Mouse (Mus musculus) heart, postnatal 4 days (tissue): ENCODE measurements around the gene Ppcs. TPM values are rescaled to one million over a fixed set of nuclear protein-coding genes. Genes with fewer than 3 reads are reported as not detected.
A peak's percentile ranks its signal among the peaks of the same experiment; 100 is the strongest.

Experiments
- DNase-seq: peaks from one replicate; pipeline ENCODE4 v3.0.0; 2021
- total RNA-seq, 2 experiments: library from RNA; stranded (reverse); gene quantifications; 2 replicates each; pipeline ENCODE4 v1.2.3; 2021

Ppcs gene
- total RNA-seq = 10 to 100 TPM; 12.2 to 12.4 TPM

DNA sequence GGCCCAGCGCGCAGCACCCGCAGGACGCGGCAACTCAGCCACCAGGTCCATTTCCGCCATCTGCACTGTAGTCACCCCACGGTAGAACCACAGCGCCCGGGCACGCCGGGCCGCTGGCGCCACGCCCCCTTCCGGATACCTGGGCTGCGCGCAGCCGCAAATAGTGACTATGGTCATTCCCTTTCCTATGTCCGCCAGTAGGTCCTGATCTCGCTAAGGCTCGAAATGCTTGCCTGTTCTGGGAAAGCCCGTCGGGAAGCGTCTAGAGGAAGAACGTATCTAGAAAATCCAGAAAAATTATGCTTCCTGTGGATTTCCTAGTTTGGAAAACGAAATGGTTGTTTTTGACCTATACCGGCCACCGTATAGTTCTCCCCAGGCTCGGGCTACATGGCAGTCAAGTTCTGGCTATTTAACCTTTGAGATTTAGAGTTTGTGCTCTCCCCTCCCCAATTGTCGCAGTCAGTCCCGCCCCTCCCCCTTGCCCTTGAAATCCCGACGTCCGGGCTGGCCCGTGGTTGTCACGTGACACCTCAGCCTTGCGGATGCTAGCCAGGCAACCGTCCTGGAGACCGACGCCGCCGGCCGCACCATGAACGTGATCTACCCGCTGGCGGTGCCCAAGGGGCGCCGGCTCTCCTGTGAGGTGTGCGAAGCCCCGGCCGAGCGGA is at the start of gene Ppcs, which contains the start of gene Zmynd12:
Gene Ppcs, minus strand, starts transcription at position 127 of the 671 bp plus-strand sequence.
Gene Zmynd12, plus strand, starts transcription at position 521 of the 671 bp plus-strand sequence.
- DNase-seq = peak; percentile 91

DNA sequence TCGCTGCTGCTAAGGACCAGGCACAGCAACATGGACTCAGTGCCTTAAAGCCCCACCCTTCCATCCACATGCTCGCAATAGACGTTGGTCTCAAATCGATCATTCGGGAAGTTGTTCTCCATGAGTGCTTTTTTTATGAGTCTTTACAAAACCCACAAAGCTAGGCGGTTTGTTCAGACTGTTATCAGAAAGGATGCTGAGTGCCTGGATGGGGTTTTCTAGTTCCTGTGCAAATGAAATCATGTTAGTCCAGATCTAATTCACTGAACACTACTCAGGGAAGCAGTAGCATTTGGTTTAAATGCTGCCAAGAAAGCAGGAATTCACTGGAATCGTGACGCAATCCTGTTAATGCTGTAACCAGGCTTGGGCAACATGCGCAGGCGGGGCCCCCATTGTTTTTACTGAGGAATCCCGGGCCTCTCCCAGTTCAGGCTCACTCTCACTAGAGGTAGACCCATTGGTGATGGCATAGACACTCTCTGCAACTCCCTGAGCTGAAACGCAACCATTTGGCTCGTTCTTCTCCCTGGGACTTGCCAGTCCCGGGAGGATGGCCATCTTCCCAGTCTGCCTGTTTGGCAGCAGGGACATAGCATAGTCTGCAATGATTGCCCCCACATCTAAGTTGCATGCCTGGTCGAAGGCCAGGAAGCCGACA is 45.6 kb upstream of the Ppcs start:
- no peak for DNase-seq

DNA sequence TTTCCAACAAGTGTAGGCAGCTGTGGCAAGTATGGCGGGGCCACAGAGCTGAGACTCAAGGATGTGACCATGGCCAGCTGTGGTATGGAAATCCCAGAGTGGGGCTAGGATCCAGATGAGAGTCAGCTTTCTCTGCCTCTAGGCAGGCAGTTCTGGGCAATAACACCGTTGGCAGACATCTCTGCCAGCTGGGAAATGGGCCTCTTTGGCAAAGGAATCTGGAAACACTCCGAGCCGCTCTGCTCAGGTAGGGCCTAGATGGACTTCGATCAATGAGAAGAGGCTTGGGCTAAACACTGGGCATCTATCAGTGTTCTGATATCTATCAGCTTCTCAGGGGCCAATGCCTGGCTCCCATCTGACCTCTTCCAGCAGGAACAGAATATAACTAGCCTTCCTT is 43.6 kb upstream of the Ppcs start:
- no peak for DNase-seq

DNA sequence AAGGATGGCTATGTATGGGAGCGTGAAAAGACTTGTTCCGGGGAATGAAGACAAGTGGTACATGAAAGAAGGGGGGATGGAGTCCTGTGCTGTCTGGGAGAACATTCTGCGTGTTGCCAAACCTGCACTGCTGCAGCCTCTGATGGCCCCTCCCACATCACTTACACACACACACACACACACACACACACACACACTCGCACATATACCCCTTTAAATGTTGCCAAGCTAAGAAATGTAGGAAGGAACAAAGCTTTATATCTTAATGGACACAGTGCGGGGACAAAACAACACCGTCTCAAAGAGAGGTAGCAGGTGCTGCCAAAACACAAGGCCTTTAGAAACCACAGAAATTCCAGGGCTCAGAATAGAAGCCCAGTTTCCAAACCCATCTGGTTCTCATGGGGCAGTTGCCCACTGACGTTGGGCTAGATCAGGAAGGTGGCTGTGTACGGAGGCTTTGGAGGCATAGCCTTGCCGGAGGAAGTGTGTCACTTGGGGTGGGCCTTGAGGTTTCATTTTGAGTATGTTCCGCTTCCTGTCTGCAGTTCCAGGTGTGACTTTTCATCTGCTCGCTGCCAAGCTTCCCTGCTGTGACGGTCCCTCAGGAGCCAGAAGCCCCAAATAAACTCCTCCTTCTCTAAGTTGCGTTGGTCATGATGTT is 41.7 kb upstream of the Ppcs start:
- DNase-seq = peak; percentile 14

DNA sequence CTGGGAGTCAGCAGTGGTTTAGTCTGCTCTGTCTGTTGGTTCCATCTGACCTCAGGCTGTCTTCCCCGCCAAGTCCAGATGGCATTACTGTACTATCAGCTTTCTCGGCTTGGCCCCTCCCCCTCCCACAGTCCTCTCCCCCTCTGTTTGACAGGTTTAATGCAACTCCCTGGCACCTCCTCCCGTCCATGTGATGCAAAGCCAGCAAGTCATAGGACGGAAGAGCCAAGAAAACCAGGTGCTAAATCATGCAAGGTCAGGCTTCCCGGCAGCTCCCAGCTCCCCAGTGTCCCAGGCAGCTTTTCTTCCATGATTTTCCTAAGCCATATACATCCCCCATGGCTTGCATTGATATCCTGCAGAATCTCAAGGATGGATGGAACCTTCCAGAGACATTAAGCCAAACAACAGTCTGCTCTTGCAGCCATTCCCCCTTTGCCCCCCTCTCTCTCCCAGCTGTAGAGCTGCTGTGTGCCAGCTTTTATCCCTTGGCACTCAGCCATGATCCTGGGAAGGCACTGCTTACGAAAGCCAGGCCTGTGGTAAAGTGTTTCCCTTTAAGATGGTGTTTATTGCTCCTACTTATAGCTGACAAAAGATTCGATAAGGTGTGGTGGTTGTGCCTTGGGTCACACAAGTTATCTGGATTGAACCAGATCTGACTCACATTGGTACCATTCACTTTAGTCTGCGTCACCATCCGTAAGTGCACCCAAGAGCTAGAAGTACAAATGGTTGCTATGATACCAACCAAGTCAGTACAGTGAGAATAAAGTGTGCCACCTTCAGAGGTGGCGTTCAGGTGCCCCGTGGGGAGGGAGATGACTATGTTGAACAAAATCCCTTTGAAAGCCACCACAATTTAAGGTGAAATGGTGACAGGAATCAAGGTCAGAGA is 40.9 kb upstream of the Ppcs start:
- DNase-seq = peak; percentile 82

DNA sequence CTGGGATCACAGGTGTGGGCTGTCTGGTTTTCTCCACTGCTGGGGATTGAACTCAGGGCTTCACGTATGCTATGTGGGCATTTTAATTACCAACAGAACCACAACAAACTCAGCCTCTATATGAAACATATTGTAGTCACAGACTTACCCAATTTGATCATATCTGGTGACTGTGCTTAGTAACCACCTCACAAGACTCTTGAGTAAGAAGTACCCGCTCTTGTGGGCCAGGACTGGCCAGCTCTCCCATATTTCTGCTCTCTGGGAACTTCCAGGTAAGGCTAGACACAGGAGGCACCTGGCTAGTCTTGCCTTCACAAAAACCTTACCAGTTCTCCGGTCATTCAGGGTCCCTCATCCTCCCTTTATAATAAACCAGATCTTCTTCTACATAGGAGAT is 40.2 kb upstream of the Ppcs start:
- no peak for DNase-seq

DNA sequence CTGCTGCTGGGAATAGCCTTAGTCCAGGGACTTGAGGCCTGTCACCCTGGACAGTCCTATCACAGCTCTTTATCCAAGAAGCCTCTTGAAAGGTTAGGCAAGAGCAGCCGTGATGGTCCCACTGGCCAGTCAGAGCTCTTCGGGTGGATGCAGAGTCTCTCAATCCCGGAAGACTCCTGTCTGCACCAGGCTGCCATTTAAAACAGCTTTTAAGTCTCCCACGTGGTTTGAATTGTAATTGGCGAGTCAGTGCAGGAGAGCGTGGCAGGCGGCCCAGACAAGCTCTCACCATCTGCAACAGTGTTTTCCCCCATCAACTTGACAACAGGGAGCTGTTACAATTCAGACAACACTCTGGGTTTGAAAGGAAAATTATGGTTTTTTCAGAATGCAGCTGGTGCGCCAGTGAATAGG is 38.5 kb upstream of the Ppcs start:
- DNase-seq = peak; percentile 78

DNA sequence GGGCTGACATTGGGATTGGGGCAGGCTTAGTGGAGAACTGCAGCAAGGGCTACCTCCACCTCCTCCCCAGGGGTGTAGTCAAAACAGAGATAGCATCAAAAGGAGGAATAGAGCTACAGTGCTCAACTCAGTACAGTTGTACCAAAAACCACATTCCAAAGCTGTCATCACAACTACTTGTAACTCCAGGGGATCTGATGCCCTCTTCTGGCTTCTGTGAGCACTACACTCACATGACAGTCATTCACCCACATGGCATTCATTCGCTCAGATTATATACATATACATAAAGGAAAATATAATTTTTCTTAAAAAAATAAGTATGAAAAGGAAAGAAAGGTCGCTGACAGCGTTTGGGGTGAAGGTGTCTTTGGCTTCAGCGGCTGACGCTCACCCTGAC is 38.1 kb upstream of the Ppcs start:
- DNase-seq = peak; percentile 54

DNA sequence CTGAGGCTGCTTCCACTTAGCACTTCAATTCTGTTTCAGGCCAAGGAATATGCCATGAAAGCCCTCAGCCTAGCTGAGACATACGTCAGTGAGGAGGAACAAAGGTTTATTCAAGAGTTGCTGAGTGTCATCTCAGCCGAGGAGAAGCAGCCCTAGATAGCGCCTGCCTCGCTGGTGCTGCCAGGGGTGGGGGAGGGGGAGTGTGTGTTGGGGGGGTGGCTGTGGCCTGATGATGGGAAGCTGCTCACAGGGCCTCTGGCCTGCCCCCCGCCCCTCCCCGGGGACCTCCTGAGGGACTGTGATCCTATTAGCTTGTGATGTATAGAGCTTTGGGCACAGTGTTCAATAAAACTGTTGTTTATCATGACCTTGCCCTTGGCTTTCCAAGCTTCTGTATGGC is 31.3 kb upstream of the Ppcs start:
- no peak for DNase-seq

DNA sequence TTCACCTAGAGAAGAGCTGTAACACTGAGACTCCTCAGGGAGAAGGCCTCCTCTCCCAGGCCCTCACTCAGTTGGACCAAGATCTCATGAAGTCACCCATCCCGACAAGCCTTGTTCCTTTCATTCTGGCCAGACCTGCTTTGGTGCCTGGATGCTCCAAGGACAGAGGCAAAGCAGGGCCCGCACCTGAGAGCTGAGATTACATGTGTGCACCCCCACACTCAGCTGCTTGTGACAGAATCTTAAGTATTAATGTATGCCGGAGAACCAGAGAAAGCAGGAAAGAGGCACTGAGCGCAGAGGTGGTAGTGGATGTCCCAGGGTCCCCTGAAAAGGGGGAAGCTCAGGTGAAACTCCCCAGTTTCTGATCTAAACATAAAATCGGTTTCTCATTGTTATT is 30.9 kb upstream of the Ppcs start:
- no peak for DNase-seq

DNA sequence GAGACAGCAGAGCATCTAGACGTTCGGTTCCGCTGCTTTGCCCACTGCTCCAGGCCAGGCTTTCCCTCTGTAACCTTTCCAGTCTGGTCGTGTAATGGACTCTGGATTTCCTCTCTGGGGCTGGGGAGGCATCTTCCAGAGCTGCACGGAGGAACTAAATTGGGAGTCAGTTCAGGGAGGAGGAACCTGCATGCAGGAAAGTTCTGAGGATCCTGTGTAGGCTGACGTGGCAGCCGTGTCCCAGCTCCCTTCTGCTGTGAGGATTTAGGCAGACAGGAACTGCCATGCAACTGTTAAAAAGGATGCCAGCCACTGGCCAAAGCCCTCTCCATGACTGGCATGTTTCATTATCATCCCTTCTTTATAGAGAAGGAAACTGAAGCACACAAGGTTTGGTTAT is 28.2 kb upstream of the Ppcs start:
- no peak for DNase-seq

DNA sequence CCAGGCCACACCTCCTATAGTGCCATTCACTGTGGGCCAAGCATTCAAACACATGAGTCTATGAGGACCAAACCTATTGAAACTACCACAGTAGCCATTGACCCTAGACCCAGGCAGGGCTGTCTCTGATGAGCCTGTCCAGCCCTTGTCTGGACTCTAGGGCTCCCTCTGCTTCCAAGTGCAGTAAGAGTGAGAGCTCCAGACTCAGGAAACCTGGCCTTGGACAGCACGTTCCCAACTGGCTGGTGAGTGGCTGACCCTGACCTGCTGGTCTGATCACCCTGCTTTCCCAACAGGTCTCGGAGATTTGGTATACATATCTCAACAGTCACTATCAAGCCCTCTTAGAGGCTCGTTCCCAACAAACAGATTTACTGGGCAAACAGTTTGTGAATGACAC is 25.6 kb upstream of the Ppcs start:
- DNase-seq = no peak

DNA sequence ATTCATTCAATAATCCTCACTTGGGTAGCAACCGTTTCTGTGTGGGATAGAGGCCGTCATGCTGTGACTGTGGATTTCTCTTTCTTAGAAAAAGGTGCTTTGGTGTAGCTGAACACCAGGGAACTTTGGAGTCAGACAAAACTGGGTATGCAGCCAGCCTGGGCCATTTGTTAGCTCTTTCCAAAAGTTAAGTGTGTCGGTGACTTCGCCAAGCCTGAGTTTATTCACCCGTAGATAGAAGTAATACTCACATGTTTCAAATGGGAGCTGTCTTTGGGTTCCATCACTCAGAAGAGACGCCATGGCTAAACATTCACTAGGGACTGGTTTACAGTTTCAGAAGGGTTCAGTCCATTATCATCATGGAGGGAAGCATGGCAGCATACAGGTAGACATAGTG is 25.0 kb upstream of the Ppcs start:
- no peak for DNase-seq

DNA sequence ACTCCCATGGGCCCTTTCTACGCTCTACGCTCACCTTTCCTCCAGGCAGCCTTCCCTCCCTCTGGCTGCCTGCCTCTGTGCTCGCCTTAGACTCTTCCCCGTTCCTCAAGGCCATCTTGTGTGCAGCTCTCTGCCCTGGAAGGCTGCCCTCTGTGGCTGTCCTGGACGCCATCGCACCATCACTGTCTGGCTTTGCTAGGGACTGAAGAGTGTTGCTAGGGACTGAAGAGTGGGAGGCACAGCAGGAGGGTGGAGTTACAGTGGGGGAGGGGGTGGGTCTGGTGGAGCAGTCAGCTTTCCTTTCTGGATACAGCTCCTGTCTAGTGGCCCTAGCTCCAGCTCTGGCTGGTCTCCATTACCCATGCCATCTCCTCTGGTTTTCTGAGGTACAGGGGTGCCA is 20.3 kb upstream of the Ppcs start:
- no peak for DNase-seq

DNA sequence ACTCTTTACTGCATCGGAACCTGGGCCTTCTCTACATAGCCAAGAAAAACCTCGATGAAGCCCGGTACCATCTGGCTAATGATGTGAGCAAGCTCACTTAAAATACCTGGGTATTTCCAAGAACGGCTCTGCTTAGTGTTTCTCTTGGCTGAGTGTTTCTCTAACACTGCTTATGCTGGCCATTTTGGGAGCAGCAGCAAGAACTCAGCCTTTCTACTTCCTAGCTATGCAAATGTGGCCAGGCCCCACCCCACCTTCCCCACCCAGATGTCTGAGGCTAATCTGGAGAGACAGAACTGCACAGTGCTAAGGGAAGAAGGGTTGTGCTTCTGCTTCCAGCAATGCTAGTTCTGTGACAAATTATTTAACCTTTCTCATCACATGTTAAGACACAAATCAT is 19.6 kb upstream of the Ppcs start:
- no peak for DNase-seq

DNA sequence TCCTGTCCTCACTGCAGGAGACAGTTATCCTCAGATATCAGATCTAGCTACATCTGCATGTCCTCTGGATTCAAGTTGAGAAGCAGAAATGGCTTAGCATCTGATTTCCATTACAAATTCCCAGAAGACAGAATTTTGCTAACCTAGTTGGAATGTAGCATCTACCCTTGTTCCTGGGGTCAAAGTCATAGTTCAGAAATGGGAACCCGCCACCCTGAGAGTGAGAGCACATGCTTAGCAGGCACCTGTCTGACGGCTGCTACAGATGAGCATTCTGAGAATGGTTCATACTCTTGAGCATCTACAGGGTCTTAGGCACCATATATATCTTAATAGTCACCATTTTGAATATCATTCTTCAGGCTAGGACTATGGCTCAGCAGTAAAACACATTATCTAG is 15.7 kb upstream of the Ppcs start:
- DNase-seq = no peak

DNA sequence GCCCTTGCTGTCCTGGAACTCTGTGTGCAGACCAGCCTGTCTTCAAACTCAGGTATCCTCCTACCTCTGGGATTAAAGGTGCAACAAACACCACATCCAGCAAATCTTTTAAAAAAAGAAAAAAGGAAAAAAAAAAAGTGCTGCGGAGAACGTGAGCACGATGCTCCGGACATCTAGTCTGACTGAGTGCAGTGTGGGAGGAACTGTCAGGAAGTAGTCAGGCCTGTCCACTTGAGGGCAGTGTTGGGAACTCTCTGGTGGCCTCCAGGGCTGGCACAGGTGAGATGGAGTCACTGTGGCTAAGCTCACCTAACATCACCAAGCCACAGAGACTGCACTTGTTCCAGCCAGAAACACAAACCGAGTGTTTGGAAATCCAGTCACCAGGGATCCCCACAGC is 8.5 kb upstream of the Ppcs start:
- DNase-seq = peak; percentile 68

DNA sequence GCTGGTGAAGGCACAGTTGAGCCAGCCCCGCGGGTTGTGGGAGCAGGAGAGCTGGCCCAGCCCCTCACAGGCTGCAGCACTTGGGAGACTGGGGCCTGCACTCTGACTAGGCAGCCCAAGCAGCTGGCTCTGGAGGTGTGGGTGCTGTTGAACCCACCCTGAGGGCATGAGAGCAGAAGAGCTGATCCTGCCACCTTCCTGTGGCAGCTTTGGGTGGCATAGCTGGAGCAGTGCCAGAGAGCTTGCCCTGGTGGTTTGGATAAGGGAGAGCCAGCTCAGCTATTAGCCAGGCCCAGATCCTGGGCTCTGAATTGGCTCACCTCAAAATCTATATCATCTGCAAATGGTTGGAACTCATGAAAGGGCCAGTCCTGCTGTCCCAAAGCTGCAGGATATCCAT is 5.5 kb upstream of the Ppcs start:
- peak; percentile 20 for DNase-seq

DNA sequence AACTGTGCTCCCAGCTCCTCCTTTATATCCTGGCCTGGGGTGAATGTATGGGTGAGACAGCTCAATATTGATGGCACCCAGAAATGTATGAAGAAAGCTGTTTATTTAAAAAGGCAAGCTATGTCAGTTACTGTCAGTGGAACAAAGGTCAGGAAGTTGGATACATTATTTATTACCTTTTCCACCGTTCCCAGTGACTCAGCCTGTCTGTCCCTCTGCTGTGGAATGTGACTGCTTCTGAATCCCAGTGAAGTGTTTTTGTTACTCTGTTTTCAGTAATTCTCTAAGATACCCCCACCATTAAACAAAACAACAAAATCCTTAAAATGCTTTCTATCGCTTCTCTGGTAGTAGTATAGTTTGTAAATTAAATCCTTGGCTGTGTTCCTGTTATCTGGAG is 3.4 kb upstream of the Ppcs start:
- DNase-seq = no peak

DNA sequence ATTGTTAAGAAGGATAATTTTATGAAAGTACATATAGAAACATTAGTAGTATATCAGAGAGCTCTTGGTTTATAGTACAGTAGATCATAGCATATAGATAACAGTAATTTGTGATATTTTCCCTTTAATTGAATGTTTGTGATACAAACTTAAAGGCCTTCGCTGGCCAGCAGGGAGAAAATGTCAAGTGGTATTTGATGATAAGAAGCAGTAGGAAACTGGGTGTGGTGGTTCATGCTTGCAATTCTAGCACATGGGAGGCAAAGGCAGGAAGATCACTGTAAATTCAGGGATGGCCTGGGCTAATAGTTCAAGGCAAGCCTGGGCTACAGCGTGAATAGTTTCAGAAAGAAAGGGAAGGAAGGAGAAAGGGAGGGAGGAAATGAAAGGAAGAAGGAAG is 2.9 kb upstream of the Ppcs start:
- DNase-seq = no peak

DNA sequence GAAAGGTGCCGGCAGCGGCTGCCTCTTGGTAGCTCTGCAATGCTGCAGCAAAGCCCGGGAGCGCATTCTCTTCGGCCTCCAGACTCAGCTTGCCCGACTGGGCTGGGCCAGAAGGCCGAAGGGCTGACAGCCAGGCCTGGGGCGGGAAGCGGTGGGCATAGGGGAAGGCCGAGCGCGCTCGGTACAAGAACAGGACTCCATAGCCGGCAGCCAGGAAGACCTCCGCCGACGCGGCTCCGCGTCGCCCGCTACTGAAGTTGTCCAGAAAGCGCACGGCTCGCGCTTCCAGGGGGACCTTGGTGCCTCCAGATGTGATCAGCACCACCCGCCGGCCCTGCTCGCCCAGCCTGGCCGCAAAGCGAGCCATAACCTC is 313 bp downstream of the Ppcs start:
- DNase-seq = peak; percentile 49

DNA sequence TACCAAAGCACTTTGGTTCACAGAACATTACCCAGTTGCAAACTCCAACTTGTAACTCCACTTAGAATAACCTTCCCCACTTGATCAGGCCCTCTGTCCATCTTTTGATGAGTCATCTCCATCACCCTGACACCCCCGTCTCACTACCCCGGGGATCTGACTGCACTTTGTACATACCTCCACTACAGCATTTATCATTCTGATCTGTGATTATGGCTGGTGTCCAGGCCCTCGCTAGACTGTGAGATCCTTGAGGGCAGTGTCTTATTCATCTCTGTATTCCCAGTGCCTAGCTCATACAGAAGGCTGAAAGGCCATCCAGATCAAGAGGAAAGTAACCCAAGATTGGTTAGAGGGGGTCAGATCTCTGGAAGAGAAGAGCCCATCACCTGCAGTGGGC is 1.0 kb downstream of the Ppcs start:
- DNase-seq = no peak

DNA sequence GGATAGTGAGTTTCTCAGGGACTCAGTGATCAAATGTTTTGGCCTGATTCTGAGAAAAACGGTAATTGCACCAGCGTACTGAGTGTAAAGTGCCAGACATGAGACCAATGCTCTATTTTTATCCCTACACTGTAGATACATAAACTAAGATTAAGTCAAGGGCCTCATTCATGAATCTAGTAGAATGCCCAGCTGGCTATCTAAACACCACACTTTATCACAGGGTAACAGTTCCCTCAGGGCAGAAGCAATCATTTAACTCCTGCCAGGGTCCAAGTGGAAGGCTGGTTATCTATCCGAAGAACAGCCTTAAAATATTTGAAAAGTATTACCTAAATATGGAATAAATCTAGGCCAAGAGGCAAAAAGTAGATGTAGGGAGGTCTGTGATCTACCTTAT is 4.3 kb downstream of the Ppcs start:
- DNase-seq = no peak
